Mouse (Mus musculus) testis, postnatal 10 days (tissue): ENCODE measurements around the gene Prr14.
"Not testable (repeated sequence)": the region's sequence is repeated elsewhere in the genome, so short reads cannot be mapped to it uniquely, and the experiment has no call there.

Experiments
- DNase-seq: peaks from one replicate; pipeline ENCODE4 v3.0.0; 2021; ENCODE audit warnings: low spot score

The Prr14 gene

DNA sequence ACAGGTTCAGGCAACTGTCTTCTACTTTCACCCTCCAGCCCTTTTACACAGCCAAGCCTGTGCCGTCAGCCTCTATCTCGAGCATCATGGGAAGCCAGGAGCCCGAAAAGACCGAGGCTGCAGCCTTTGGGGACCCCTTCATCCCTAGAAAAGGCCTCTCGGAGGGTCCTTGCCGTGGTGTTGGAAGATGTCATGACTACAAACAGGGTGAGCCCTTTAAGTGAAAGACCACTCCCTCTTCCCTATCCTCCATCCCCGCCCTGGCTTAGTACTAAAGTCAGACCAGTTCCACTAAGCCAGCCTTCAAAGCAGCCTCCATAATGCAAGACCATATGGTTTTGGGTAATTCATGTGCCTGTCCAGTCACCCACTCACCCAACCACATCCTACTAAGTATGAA is 12.6 kb downstream of the Prr14 start:
- peak; percentile 47 for DNase-seq

DNA sequence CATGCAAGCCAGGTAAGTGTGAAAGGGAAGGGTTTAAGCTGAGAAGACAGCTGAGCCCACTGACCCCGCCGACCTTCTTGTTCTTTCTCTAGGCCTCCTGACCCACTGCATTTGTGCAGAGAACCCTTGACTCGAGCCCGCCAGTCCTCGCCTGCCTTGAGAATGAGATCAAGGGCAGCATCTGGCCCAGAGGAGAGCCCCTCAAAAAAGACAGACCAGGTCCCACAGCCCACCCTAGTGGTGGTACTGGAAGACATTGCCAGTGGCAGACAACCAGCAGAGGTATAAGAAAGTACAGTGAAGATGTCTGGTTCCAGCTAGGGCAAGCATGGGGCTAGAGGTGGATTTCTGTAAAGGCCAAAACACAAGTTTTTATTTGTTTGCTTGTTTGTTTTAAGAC is 14.3 kb downstream of the Prr14 start:
- no peak for DNase-seq

DNA sequence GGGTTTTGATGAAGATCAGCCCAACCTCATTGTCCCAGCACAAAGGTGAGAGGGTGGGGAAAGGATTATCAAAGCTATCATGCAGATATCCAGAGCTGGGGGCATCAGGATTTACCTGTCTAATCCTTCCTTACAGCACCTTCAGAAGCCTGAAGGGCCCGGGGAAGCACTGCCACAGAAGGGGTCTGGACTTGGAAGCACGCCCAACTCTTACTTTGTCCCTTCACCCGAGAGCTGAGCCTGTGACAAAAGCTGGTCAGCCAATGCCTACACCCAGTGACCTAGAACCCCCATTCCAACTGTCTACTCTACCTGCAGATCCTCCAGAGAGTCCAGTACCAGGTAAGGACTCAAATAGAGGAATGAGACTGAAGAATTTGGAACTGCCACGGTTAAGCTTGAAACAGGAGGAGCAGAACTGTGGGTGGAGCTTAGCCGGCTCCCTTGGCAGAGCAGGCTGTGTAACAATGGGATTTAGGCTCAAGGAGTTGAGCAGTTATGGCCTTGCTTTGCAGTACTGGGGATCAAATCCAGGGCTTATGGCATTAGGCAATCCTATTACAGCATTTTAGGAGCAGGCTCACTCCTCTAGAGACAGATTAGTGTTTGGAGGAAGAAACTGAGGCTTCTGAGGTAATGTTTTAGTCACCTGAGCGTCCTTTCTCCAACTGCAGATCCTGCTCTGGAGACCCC is 15.1 kb downstream of the Prr14 start:
- DNase-seq, result peak; percentile 47

DNA sequence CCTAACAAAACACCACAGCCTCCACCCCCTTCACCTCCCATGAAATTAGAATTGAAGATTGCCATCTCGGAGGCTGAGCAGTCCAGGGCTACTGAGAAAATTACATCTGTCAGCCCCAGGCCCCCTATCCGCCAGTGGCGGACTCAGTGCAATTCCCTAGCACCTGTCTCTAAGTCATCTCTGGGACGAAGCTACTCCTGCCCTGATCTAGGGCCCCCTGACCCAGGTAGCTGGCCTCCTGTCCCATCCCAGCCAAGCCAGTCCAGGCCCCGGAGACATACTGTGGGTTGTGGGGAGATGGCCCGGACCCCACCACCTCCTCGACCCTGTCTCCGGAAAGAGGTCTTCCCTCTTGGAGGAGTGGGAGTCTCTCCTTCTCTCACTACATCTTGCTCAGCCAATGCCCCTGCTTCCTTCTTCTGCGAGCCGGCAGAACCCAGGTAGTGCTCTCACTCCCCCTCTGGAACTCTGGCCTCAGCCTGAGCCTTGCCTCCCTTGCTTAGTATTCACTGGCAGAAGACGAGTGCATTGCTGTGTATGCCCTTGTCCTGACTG is 15.9 kb downstream of the Prr14 start:
- no peak for DNase-seq

DNA sequence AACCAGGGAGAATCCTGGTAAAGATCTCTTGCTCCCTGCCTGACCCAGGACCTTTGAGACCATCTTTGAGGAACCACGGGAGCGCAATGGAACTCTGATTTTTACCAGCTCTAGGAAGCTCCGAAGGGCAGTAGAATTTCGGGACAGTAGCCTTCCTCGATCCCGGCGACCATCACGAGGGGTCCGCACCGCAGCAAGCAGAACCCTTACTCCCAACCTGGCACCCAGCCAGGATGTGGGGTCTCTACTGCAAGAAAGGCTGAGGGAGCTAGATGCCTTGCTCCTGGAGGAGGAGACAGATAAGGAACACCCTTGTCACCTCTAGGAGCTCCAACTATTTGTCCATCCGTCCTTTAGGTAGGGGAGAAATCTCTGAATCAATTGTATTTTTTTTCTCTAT is 16.9 kb downstream of the Prr14 start:
- peak; percentile 65 for DNase-seq

DNA sequence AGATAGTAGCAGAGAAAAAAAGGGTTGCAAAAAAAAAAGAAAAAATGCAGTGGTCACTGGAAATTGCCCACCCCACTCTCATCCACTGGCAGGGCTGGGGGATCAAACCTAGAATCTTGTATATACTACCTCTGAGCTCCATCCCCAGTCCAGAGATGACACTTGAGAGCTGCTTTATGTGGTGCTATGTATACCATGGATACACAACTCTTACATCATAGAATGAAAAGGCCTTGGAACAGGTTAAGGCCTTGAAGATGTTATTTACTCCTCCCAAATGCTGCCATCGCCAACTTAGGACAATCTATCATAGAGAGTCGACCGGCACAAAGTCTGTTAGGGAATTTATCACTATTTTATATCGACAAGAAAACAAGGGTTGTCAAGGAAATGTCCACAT is 17.4 kb downstream of the Prr14 start:
- no peak for DNase-seq

DNA sequence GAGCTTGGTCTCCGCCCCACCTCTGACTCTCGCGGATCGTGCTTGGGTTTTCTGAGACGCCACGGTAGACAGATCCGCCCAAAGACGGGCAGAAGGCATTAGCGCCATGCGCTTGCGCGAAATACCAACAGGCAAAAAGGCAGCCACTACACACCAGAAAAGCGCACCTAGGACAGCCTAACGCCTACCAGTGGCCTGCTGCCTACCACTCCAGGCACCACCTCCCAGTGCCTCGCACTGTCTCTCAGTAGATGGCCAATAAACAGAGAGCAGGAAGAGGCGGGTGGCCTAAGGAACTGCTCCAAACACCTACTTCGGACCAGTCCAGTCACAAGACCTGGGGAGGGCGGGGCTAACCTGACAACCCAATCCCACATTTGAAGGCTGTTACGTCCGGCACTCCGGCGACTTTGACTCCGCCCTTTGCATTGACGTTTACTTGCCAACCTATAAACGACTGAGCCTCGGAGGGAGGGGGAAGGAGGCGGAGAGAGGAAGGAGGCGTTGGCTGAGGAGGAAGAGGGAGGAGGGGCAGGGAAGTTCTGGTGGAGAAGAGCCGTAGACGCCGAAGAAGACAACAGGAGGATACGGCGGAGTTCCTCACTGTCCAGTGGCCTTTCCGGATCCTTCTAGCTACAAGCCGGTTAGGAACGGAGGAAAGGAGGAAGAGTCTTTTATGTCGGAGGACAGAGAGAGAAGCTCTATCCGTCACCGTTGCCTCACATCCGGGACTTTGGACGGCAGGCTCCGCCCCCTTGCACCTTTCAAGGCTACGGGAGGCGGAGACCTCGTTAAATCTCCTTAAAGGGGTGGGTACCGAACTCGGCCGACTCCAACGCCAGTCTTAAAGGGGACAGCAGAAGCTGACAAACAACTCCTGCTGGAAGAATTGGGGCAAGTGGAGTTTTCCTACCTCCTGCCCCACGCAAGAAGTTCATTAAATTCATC is 18.6 kb downstream of the Prr14 start:
- DNase-seq, result peak; percentile 99

DNA sequence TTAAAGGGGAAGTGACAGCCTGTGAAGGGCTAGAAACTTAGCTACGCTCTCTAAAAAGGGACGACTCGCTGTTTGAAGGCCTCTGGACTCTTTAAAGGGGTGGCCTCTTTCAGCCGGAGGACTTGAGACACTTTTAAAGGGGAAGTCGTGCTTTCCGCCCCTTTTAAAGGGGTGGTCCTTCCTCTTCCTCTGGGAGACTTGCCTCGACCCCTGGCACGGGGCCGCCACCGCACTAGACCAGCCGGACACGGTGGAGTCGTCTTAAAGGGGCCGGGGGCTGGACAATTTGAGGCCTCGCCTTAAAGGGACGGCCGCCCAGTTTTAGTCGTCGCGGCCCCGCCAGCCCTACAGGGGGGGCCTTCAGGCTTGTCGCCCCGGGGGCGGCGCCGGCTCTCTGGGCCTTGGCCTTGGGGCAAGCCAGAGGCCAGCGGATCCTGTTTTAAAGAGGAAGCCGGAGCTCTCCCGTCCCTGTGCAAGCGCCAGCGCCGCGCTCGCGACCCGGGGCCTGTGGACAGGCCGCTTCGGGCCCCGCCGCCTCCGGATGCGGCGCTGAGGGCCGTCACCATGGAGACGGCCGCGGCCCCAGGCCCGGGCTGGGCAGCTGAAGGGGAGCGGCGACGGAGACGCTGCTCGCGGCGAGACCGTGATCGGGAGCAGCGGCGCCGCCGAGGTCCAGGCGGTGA is 19.4 kb downstream of the Prr14 start, which contains the start of gene Fbrs:
Gene Fbrs (plus strand): TSS at position 565 of the 683 bp plus-strand sequence.
- DNase-seq, result peak; percentile 96

DNA sequence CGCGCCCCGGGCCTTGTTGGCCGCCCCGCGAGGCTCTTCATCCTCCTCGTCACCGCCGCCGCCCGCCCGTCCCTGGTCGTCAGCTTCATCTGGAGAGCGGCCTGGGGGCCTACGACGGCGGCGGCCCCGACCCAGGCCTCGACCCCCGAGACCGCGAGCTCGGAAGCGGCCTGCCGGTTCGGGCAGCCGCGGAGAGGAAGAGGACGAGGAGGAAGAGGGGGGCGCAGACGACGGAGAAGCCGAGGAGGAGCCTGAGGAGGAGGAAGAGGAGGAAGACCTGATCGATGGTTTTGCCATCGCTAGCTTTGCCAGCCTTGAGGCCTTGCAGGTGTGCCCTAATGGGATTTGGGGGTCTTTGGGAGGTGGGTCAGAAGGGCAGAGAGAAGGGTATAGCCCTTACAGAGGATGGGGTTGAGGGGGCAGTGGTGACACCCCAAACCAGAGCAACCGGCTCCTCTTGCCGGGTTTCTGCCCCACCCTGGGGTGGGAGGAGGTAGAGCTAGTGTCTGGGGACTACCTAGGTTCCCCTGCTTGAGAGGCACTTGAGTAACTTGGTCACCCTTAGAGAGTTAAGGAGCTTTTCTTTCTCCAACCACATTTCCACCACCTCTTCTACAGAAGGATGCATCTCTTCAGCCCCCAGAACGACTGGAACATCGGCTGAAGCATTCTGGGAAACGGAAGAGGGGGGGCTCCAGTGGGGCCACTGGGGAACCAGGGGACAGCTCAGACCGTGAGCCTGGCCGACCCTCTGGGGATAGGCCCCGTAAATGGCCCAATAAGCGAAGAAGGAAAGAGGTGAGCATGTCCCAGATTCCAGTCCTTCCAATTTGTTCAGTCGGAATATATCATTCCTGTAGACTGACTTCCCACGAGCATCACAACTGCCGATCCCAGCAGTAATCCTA is 20.2 kb downstream of the Prr14 start:
- DNase-seq, result peak; percentile 65

DNA sequence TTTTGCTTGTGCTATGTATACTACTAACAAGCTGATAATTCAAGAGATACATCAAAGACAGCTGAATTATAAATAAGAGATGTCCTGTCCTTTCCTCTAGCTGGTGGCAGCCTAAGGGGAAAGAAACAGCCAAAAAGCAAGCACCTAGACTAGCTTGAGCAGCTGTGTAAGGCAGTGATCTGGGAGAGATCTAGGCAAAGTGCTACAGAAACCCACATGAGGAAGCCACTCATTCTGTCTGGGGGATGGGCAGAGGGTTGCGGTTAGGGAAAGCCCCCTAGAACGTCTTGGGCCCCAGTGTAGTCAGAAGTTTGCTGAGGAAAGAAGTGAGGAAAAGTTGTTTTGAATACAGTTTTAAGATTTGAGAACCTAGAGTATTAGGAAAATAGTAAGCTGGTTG is 20.9 kb downstream of the Prr14 start:
- no peak for DNase-seq

DNA sequence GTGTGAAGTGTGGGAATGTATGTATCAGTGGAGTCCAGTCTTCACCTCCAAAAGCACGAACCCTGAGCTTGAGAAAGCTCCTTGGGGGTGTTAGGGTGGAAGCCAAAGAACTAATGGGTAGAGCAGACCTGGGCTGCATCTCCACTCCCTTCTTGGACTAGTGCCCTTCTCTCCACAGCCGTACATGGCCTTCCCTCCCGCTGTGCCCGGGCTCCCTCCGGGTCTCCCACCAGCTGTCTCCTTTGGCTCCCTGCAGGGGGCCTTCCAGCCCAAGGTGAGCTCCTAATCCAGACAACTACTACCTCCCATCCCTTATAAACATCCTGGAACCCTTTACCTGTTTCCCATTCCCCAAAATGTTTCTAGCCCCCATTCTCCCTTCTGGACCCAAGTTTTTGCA is 26.0 kb downstream of the Prr14 start:
- DNase-seq, result no peak

DNA sequence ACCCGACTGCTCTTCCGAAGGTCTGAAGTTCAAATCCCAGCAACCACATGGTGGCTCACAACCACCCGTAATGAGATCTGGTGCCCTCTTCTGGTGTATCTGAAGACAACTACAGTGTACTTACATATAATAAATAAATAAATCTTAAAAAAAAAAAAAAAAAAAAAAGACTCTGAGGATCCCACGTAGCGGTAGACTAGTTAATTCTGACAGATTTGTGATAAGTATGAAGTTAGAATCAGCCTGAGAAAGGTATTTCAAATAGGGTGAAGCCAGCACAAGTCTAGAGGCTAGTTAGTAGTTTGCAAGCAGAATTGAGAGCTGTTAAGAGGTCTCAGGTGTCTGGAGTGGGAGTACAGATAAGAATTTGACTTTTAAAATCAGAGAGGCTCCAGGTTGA is 29.0 kb downstream of the Prr14 start:
- DNase-seq, result not testable (repeated sequence)

DNA sequence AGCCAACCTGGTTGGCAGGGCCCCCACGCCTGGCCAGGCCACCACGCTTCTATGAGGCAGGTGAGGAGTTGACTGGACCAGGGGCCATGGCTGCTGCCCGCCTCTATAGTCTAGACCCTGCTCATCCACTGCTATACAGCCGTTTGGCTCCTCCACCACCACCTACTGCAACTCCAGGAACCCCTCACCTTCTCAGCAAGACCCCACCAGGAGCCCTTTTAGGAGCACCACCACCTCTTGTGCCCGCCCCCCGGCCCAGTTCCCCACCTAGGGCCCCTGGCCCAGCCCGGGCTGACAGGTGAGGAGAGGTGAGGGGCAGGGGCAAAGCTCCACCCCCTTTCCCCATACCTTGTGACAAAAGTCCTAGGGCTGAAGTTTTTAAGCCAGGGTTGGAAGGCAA is 30.6 kb downstream of the Prr14 start:
- no peak for DNase-seq

DNA sequence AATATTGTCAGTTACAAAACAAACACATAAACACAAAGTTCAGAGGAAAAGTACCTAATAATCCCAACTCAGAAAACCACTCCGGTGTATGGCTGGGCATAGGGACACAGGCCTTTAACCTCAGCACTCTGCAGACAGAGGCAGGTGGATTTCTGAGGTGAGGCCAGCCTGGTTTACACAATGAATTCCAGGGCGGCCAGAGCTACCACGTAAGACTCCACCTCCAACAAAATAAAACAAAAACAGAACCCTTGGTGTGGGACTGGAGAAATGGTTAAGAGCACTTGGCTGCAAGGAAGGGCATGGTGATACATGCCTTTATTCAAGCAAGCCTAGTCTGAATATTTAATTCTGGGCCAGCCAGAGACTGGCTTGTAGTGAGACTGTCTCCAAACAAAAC is 32.4 kb downstream of the Prr14 start:
- no peak for DNase-seq

DNA sequence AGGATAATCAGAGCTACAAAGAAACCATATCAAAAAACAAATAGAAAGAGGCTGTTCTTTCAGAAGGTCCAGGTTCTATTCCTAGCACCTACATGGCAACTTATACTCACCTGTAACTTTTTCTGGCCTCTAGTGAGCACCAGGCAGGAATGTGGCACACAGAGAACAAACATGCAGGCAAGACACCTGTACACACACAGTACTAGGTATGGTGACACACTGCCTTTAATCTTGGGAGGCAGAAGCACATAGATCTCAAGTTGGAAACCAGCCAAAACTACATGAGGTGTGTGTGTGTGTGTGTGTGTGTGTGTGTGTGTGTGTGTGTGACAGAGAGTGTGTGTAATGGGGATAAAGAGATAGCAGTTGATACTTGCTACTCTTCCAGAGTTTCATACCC is 35.2 kb downstream of the Prr14 start:
- DNase-seq, result no peak

DNA sequence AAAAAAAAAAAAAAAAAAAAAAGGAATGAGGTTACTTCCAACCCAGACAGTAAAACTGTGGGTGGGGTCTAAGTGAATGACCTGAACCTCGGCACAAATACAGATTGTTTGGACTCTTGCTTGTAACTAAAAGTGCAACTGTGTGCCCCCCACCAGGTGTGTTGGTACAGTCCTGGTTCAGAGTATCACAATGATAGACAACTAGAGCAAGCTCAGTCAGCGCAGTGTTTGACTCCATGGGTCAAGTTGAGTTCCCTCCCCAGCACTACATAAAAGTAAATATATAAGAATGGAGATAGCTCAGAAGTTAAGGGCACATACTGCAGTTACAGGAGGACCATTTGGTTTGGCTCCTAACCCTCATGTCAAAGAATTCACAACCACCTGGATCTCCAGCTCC is 38.0 kb downstream of the Prr14 start:
- no peak for DNase-seq

DNA sequence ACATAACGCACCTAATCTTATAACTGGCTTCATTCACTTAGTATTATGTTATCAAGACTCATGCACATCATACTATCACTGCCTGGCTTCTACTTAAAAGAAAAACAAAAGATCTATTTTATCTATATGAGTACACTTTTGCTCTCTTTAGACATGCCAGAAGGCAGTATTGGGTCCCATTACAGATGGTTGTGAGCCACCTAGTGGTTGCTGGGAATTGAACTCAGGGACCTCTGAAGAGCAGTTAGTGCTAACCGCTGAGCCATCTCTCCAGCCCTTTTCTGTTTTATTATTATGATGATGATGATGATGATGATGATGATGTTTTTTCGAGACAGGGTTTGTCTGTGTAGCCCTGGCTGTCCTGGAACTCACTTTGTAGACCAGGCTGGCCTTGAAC is 39.0 kb downstream of the Prr14 start:
- DNase-seq, result no peak

DNA sequence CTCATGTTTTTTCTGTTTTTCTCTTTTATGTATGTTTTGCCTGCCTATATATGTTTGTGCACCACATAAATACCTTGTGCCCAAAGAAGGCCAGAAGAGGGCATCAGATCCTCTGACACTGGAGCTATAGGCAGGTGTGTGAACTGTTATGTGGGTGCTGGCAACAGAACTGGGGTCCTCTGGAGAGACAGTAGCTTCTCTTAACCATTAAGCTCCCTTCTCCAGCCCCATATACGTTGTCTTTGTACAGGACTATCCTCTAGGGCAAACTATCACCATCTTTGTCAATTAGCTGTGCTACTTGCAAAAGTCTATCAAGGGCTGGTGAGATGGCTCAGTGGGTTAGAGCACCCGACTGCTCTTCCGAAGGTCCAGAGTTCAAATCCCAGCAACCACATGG is 48.9 kb downstream of the Prr14 start:
- no peak for DNase-seq

DNA sequence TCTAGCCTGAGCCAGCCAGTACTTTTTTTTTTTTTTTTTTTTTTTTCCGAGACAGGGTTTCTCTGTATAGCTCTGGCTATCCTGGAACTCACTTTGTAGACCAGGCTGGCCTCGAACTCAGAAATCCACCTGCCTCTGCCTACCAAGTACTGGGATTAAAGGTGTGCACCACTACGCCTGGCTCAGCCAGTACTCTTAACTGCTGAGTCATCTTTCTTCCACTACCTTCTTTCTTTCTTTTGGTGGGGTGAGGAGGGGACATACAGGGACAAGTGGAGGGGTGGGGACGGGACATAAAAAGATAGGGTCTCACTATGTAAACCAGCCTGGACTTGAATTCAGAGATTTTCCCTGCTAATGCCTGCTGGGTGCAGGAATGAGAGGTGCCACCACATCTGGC is 50.4 kb downstream of the Prr14 start:
- DNase-seq, result not testable (repeated sequence)

DNA sequence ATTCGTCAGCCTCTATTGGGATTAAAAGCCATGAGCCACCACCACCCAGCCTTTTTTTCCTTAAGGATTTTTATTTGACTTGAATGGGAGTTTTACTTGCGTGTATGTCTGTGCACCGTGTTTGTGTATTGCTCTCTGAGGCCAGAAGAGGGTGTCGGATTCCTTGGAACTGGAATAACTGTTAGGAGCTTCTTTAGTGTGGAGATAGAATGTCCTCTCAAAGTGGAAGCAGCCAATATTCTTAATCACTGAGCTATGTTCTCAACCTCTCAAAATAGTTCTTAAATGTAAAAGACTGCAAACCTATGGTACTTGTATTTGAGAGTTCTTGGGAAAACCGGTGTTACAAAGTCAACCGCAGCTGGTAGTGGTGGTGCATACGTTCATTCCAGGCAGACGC is 51.8 kb downstream of the Prr14 start:
- DNase-seq, result no peak

DNA sequence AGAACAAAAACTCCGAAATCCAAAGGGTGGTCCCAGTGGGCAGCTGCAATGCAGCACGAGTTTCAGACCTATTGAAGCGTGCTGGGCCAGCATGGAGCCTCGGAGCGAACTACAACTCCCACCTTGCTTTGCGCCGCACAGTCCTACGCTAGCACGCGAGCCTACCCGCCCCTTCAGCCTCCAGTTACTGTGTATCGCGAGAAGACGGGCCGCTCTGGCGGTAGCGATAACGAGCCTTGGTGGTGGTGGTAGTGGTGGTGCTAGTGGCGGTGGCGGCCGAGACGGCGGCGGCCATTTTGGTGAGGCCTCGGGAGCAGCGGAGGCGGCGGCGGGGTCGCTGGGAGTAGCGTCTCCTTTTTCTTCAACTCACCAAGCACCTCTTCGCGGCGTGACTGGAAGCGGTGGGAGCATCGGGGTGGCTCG is 52.4 kb downstream of the Prr14 start, which contains the start of gene Srcap:
Gene Srcap (plus strand): TSS at position 176 of the 423 bp plus-strand sequence.
- DNase-seq, result peak; percentile 93
